Mouse (Mus musculus) cortical plate, adult 2 months (tissue): ENCODE measurements at regions not wholly inside any gene's neighbourhood (a gene's known extent, or its start where the extent isn't known, plus 50 kb on each side); places are given as distances from the start of the nearest gene placed in this dataset.

Source experiments
- H3K27ac ChIP-seq: fragments of 200-500 bp; 2 replicates; pipeline ENCODE4 v1.5.1; 2012; ENCODE audit warnings: low read length, control low read depth, inconsistent platforms; ENCODE audit not compliant: insufficient read depth
- H3K4me1 ChIP-seq: fragments of 200-500 bp; 2 replicates; pipeline ENCODE4 v1.6.1; 2011; ENCODE audit warnings: low read length; ENCODE audit not compliant: control insufficient read depth, insufficient read depth
- H3K4me3 ChIP-seq: fragments of 200-500 bp; 2 replicates; pipeline ENCODE4 v1.5.1; 2011; ENCODE audit warnings: mild to moderate bottlenecking, low read length, control low read depth; ENCODE audit not compliant: insufficient read depth
- CTCF ChIP-seq: fragments of 200-500 bp; IDR thresholded peaks from 2 replicates; pipeline ENCODE4 v1.5.1; 2011; ENCODE audit warnings: mild to moderate bottlenecking, control low read depth, low read length; ENCODE audit not compliant: insufficient read depth; ENCODE audit errors: extremely low read depth
- POLR2A ChIP-seq: fragments of 200-500 bp; IDR thresholded peaks from 2 replicates; pipeline ENCODE4 v1.6.1; 2011; ENCODE audit warnings: mild to moderate bottlenecking, low read length, control low read depth; ENCODE audit not compliant: insufficient read depth; ENCODE audit errors: extremely low read depth

DNA sequence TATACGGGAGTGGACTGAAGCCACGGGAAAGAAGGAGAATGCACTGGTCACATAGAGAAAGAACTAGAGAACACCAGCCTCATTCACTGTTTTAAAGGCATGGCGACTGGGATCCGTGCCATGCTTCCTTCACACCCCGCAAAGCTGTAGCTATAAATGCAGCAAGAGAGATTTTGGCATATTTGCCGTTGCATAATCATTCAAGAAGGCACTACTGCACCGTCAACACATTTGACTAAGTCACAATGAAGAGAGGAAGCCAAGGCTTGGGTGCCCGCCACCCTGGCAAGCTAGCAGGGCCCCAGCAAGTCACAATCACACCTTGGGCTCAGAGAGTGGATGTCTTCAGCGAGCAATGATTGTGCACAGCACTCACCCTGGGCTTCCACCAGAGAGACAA, 167.1 kb downstream of the Dhx15 start:
- H3K4me3 ChIP-seq, result no peak overlapping the region
- H3K4me1 ChIP-seq, result peaks cover 5% of the 10 kb centered on the region
- TF ChIP-seq POLR2A, result no peak
- H3K27ac ChIP-seq, result no peak overlapping the region

GRCm38 (mm10) chr5:52016992-52017391, 173.3 kb downstream of the Dhx15 start:
- no peak overlapping the region for H3K27ac ChIP-seq
- H3K4me3 ChIP-seq, result no peak overlapping the region
- TF ChIP-seq CTCF (no peak), POLR2A (no peak)
- peaks cover 6% of the 10 kb centered on the region for H3K4me1 ChIP-seq

DNA sequence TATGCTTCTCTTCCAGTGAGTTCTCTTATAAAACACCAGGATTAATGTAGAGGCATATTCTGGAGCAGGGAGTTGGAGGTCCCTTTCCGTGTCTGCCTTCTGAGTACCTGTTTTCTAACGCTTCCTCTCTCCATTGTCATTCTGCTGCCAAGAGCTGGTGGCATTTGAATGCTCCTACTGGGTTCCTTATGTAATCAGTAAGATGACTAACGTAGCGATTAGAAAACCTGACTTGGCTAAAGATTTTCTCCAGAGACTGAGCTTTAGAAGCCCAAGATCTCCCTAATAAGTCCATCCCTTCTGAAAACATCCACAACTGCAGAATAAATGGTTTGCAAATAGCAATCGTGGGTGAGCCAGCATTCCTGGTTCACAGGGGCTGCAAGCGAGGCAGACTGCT, 174.5 kb downstream of the Dhx15 start:
- H3K4me1 ChIP-seq, result peaks cover 4% of the 10 kb centered on the region; the same call in 1 of the 2 replicates
- H3K27ac ChIP-seq, result peak overlapping the region; percentile 68
- no peak for TF ChIP-seq CTCF
- TF ChIP-seq POLR2A, result no peak
- no peak overlapping the region for H3K4me3 ChIP-seq

DNA sequence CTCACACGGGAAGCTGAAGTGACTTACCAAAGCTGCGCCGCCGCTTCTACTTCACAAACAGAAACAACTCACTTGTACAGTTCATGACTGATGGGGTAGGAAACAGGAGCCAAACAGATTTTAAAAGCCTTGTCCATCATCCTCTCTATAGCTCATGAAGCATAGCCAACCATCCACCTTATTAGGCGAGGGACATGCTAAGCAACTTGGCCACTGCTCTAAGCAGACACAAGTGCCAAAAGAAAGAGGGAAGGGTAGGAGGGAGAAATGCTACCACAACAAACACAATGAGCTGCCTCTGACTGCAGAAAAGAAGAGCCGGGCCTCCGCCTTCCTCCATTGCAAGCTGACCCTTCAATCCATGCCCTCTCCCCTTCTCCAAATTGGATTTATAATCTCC, 179.9 kb downstream of the Dhx15 start:
- no peak for TF ChIP-seq CTCF
- TF ChIP-seq POLR2A, result no peak
- H3K4me1 ChIP-seq, result no peaks in the 10 kb centered on the region
- no peak overlapping the region for H3K27ac ChIP-seq
- H3K4me3 ChIP-seq, result no peak overlapping the region

DNA sequence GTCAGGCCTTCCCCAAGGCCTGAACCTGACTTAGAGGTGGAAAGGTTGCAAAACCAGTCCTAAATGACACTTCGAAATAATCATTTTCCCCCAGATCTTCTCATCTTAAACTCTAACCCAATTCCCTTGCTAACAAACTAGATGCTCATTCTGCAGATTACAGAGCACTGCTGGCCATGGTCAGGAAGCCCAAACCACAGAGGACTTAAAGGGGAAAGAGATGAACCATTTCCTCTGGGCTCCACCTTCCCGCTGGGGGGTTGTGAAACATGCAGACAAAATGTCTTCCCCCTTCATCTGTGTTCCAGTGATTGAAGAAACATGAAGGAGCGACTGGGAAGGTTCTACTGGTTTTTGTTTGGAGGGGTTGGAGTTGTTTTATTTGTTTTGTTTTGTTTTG, 181.4 kb downstream of the Dhx15 start:
- H3K4me1 ChIP-seq, result no peaks in the 10 kb centered on the region
- no peak overlapping the region for H3K27ac ChIP-seq
- no peak overlapping the region for H3K4me3 ChIP-seq
- TF ChIP-seq CTCF (no peak), POLR2A (no peak)

- TF ChIP-seq POLR2A (no peak), CTCF (no peak)
- no peak overlapping the region for H3K4me3 ChIP-seq
- H3K4me1 ChIP-seq, result no peaks in the 10 kb centered on the region
- no peak overlapping the region for H3K27ac ChIP-seq
These were observed 183.5 kb downstream of the Dhx15 start for GRCm38 (mm10) chr5:52006843-52007242.

DNA sequence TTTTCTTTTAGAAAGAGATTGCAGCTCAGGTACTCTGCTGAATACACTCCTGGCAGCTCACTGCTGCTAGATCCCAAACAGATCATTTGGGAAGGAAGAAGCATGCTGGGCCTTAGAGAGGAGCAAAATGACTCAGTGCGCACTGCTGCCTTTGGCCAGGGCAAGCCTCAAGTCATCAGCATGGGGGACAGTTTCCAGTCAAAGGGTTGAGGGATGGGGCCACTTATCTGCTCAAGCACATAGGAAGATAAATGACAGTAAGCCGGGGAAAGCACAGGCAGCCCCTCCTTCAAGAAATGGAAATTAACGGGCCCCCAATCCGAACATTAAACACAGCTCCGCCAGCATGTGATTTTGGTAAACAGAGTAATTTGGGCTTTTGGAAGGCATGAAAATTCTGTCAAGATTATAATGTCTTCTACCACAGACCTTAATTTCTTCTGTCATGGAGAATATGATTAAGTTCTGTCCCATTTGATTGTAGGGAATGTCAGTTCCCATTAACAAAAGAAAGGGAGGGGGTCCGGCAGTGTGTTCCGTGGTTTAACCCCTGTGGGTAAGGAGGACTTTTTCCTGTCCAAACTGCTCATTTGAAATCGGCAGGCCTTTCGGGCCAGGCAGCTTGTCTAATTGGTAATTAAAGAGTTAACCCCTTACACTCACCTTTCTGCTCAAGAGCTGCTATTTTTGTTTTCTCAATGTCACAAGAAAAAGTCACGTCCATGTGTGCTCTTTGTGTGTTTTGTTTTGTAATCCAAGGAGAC, 199.3 kb downstream of the Dhx15 start:
- no peak overlapping the region for H3K27ac ChIP-seq
- no peak overlapping the region for H3K4me3 ChIP-seq
- H3K4me1 ChIP-seq, result no peaks in the 10 kb centered on the region
- TF ChIP-seq POLR2A (no peak), CTCF (no peak)

- Histone ChIP-seq H3K27ac (no peak overlapping the region), H3K4me1 (peaks cover 3% of the 10 kb centered on the region; the same call in 1 of the 2 replicates), H3K4me3 (no peak overlapping the region)
- TF ChIP-seq CTCF (no peak), POLR2A (no peak)
These were observed 200.9 kb downstream of the Dhx15 start for GRCm38 (mm10) chr5:51989396-51989795.

DNA sequence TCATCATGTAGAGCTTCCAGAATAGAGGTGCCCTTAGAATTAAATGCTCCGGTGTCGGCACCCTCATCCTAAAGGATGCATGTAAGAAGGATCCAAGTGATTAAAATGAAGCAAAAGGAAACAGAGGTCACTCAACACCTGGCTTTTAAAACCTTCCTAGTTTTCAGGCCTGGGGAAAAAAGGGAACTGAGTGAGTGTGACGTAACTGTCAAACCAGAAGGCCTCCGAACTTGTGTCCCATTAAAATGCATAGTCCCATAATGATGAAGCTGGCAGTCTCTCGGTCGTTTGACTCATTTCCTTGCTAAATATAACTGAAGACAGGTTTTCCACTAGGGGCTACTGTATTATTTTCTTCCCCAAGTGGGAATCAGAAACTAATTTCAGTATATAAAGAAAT, 201.4 kb downstream of the Dhx15 start:
- no peak overlapping the region for H3K27ac ChIP-seq
- TF ChIP-seq POLR2A (no peak), CTCF (no peak)
- H3K4me1 ChIP-seq, result peaks cover 3% of the 10 kb centered on the region; the same call in 1 of the 2 replicates
- H3K4me3 ChIP-seq, result no peak overlapping the region

DNA sequence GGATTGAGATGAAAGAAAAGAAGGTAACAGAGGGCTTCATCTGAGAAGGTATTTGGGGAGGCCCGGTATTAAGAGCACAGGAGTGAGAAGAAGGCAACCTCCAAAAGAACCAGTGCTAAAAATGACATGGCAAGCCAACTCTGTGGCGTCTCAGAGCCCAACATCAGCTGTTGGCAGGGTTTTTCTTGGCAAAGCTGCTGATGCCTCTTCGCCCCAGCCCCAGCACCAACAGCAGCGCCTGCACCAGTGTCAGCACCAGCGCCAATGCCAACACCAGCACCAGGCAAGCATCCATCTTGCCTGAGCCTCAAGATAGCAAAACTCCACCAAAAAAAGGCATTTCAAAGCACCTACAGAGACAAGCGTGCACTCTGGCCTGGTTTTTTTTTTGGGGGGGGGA, 205.3 kb downstream of the Dhx15 start:
- TF ChIP-seq CTCF (no peak), POLR2A (no peak)
- Histone ChIP-seq H3K4me3 (no peak overlapping the region), H3K4me1 (peaks cover 4% of the 10 kb centered on the region; the same call in 1 of the 2 replicates), H3K27ac (peak overlapping the region; percentile 28; the same call in 1 of the 2 replicates)

DNA sequence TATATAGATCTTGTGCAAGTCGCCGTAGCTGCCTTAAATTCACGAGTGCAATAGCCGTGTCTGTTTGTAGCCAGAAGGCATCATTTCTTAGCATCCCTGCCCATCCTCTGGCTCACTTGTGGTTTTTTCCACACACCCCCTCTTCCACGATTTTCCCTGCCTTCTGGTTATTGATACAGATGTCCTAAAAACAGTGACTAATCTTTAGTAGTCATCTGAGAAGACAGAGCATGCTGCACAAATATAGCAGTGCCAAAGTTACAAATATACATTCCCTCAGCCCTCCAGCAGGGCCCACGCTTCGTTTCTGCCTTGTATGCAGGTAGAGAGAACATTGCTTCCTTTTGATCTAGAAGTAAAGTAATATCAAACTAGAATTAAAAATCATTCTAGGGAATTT, 207.5 kb downstream of the Dhx15 start:
- no peak for TF ChIP-seq POLR2A
- TF ChIP-seq CTCF, result no peak
- H3K4me1 ChIP-seq, result peaks cover 4% of the 10 kb centered on the region; the same call in 1 of the 2 replicates
- no peak overlapping the region for H3K4me3 ChIP-seq
- H3K27ac ChIP-seq, result no peak overlapping the region
